Mouse (Mus musculus) embryonic facial prominence, embryonic 15.5 days (tissue): Measurements from ENCODE around the gene Safb2. TPM values are rescaled to one million over a fixed set of nuclear protein-coding genes. Genes with fewer than 3 reads are reported as not detected.

Experiments
- ATAC-seq: fragments of 200-750 bp; cut with Nextera tagmentation; 2 replicates; pipeline ENCODE4 v1.8.0; 2017; ENCODE audit warnings: low read depth, moderate TSS enrichment; ENCODE audit not compliant: insufficient number of reproducible peaks, low FRiP score, low TSS enrichment
- H3K27ac ChIP-seq: fragments of 300-500 bp; sonication (generic); replicated peaks from 2 replicates; pipeline ENCODE4 v1.5.1; 2015; ENCODE audit warnings: mild to moderate bottlenecking, inconsistent platforms
- H3K27me3 ChIP-seq: fragments of 300-500 bp; sonication (generic); 2 replicates; pipeline ENCODE4 v1.6.1; 2015; ENCODE audit warnings: inconsistent platforms
- H3K36me3 ChIP-seq: fragments of 300-500 bp; sonication (generic); 2 replicates; pipeline ENCODE4 v1.6.1; 2015; ENCODE audit warnings: mild to moderate bottlenecking, inconsistent platforms
- H3K4me1 ChIP-seq: fragments of 300-500 bp; sonication (generic); 2 replicates; pipeline ENCODE4 v1.6.1; 2015; ENCODE audit warnings: inconsistent platforms
- H3K4me2 ChIP-seq: fragments of 300-500 bp; sonication (generic); replicated peaks from 2 replicates; pipeline ENCODE4 v1.6.1; 2015; ENCODE audit warnings: mild to moderate bottlenecking, inconsistent platforms
- H3K4me3 ChIP-seq: fragments of 300-500 bp; sonication (generic); replicated peaks from 2 replicates; pipeline ENCODE4 v1.5.1; 2015; ENCODE audit warnings: mild to moderate bottlenecking, inconsistent platforms
- H3K9ac ChIP-seq: fragments of 300-500 bp; sonication (generic); 2 replicates; pipeline ENCODE4 v1.6.1; 2015; ENCODE audit warnings: inconsistent platforms
- H3K9me3 ChIP-seq: fragments of 300-500 bp; sonication (generic); replicated peaks from 2 replicates; pipeline ENCODE4 v1.6.1; 2016; ENCODE audit warnings: inconsistent platforms
- WGBS: fragments of 180-500 bp; shearing (Covaris S2); methylation state at CpG from one replicate; pipeline ENCODE4 v1.1.7; 2015; 5-methylcytosine and 5-hydroxymethylcytosine counted together
- polyA plus RNA-seq: library from polyadenylated mRNA; unstranded; fragments of >200 nt; fragmentation: Nextera tagmentation; extraction: Ambion mirVana; gene quantifications from 2 replicates; pipeline ENCODE4 v1.2.1, GENCODE M21; 2015

Safb2 gene
- polyA plus RNA-seq, 1 experiment from 2014 or later: 98.4 TPM

DNA sequence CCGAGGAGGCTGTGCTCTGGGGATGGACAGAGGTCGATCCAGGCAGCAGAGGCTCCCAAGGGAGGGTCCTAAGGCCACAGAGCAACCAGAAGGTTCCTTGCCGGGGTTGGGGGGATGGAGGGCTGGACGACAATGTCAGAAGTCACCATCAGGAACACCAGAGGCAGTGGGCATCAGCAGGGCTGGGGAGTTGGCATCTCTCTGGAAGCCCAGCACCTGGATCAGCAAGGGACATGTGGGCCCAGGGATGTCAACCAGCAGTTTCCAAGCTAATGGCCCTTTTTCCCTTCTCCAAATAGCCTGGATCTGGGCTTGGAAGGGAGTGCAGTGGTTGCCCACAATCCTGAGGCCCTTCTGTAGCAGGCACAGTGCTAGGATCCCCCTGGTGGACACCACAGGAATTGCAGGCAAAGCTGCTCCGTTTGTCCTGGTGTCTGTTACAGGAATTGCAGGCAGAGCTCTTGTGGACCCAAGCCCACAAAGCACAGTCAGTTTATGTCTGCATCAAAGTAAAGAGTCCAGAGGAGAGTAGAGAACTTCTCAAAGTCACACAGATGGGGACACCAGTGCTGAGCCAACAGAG lies 31.5 kb downstream of the Safb2 start:
- Histone ChIP-seq H3K4me1 (peaks cover 12% of the 10 kb centered on the region; the same call in 1 of the 2 replicates), H3K27ac (peak overlapping the region; percentile 45; the same call in 1 of the 2 replicates), H3K4me2 (no peak overlapping the region), H3K9ac (no peak overlapping the region), H3K27me3 (no peaks in the 10 kb centered on the region), H3K36me3 (no peaks in the 10 kb centered on the region), H3K9me3 (no peaks in the 10 kb centered on the region), H3K4me3 (no peak overlapping the region)
- no peak for ATAC-seq
- WGBS: 56% methylated on average over 5 of the region's 5 CpGs

- no peak overlapping the region for H3K4me3 ChIP-seq
- WGBS: 61% methylated on average over 6 of the region's 6 CpGs
- no peak overlapping the region for H3K9ac ChIP-seq
- H3K27ac ChIP-seq: peak overlapping the region; percentile 65
- no peak for ATAC-seq
- H3K4me2 ChIP-seq: no peak overlapping the region
- no peaks in the 10 kb centered on the region for H3K9me3 ChIP-seq
- peaks cover 16% of the 10 kb centered on the region; the same call in 1 of the 2 replicates for H3K4me1 ChIP-seq
- no peaks in the 10 kb centered on the region for H3K36me3 ChIP-seq
- no peaks in the 10 kb centered on the region for H3K27me3 ChIP-seq
Observed at GRCm38 (mm10) chr17:56551841-56552581, 32.4 kb downstream of the Safb2 start.

DNA sequence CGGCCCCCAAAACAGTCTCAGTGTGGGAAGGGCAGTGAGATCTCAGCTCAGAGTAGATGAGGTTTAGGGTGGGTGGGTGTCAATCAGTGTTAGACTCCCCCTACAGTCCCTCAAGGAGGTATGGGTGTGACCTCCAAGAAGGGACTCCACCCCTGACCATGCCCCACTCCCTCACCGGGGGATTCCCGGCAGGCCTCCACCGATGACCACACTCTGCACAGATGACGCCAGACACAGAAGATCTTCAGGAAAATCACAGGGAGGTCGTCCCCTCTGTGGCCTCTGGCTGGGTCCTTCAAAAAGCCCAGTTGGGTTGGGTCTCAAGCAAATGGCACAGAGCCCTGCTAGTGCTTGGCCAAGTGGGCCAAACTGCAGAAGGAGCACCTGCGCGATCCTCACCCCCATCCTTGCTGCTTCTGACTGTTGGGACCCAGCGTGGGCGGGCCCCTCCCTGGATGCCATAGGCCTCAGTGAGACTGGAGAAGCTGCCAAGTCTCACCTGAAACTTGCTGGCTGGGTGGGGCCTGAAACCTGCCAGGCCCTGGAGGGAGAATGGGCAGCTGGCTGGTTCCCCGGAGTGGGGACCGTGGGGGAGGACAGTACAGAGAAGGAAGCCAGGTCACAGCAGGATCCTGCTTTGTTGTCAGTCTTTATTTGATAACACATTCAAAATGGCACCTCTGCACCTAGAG lies 33.5 kb downstream of the Safb2 start:
- peak; percentile 32; the same call in 1 of the 2 replicates for ATAC-seq
- Histone ChIP-seq H3K27me3 (no peaks in the 10 kb centered on the region), H3K4me3 (no peak overlapping the region), H3K36me3 (no peaks in the 10 kb centered on the region), H3K9ac (no peak overlapping the region), H3K4me2 (no peak overlapping the region), H3K4me1 (peaks cover 16% of the 10 kb centered on the region; the same call in 1 of the 2 replicates), H3K9me3 (no peaks in the 10 kb centered on the region), H3K27ac (peak overlapping the region; percentile 65; the same call in 1 of the 2 replicates)
- 71% methylated on average over 12 of the region's 12 CpGs for WGBS

DNA sequence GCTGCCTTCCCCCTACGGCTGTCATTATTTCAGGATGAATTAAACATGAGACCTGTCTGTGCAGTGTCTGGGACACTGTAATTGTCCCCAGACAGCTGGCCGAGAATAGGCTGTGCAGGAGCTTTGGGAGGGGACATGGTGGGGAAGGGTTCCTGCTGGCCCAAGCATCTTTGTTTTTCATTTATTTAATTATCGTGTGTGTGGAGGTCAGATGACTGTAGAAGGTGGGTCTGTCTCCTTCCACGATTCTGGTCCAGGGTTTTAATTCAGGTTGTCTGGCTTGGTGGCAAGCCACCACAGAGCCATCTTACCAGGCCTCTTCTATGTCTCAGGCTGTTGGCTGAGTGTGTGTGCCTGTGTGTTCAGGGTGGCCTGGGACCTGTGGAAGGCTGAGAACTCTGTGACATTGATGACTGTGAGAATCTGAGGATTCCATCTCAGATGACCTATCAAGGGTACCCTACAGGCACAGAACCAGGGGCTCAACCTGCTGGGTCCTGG lies 35.7 kb downstream of the Safb2 start:
- ATAC-seq: no peak
- no peak overlapping the region for H3K4me2 ChIP-seq
- H3K4me3 ChIP-seq: no peak overlapping the region
- no peaks in the 10 kb centered on the region for H3K36me3 ChIP-seq
- H3K4me1 ChIP-seq: peaks cover 16% of the 10 kb centered on the region; the same call in 1 of the 2 replicates
- H3K27me3 ChIP-seq: no peaks in the 10 kb centered on the region
- WGBS: 28% methylated on average over 4 of the region's 4 CpGs
- no peaks in the 10 kb centered on the region for H3K9me3 ChIP-seq
- no peak overlapping the region for H3K9ac ChIP-seq
- H3K27ac ChIP-seq: no peak overlapping the region

DNA sequence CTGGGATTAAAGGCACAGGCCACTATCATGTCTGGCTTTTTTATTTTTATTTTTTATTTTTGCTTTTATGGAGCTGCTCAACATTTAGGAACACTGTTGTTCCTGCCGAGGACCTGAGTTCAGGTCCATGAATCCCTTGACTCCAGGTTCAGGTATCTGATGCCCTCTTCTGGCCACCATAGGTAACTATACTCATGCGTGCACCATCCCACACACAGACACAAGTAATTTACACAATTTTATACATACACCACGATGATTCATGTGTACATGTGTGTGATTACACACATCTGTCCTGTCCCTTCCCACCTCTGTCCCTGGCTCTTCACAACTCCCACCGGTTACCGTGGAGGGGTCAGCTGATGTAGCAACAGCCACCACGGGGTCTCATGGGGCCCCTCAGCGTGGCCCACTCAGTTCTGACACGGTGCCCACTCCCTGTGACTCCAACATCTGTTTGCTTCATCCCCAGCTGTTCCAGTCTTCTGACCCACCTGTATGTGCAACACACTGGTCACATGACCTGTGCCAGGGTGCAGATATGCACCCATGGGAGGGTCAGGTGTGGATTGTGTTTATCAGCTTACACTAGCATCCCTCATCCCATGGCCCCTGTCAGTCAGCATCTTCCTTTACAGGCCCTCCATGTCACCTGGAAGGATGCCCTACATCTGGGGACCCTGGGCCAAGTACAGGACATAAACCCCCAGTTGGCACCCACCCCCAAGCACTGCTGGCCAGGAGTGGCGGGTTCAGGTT lies 36.4 kb downstream of the Safb2 start:
- Histone ChIP-seq H3K9me3 (no peaks in the 10 kb centered on the region), H3K36me3 (no peaks in the 10 kb centered on the region), H3K27me3 (no peaks in the 10 kb centered on the region), H3K27ac (no peak overlapping the region), H3K4me3 (no peak overlapping the region), H3K4me2 (no peak overlapping the region), H3K4me1 (peaks cover 16% of the 10 kb centered on the region; the same call in 1 of the 2 replicates), H3K9ac (no peak overlapping the region)
- no peak for ATAC-seq
- WGBS: 67% methylated on average over 9 of the region's 9 CpGs

GRCm38 (mm10) chr17:56547116-56547845 lies 37.1 kb downstream of the Safb2 start:
- Histone ChIP-seq H3K27me3 (no peaks in the 10 kb centered on the region), H3K36me3 (no peaks in the 10 kb centered on the region), H3K4me3 (no peak overlapping the region), H3K27ac (no peak overlapping the region), H3K4me2 (no peak overlapping the region), H3K4me1 (peaks cover 18% of the 10 kb centered on the region; the same call in 1 of the 2 replicates), H3K9ac (no peak overlapping the region), H3K9me3 (no peaks in the 10 kb centered on the region)
- ATAC-seq: no peak
- WGBS: 64% methylated on average over 17 of the region's 17 CpGs

GRCm38 (mm10) chr17:56546576-56546975 lies 37.8 kb downstream of the Safb2 start:
- Histone ChIP-seq H3K27ac (no peak overlapping the region), H3K9me3 (no peaks in the 10 kb centered on the region), H3K4me1 (peaks cover 12% of the 10 kb centered on the region; the same call in 1 of the 2 replicates), H3K4me3 (no peak overlapping the region), H3K4me2 (no peak overlapping the region), H3K36me3 (no peaks in the 10 kb centered on the region), H3K9ac (no peak overlapping the region), H3K27me3 (no peaks in the 10 kb centered on the region)
- ATAC-seq: no peak
- 83% methylated on average over 5 of the region's 5 CpGs for WGBS

DNA sequence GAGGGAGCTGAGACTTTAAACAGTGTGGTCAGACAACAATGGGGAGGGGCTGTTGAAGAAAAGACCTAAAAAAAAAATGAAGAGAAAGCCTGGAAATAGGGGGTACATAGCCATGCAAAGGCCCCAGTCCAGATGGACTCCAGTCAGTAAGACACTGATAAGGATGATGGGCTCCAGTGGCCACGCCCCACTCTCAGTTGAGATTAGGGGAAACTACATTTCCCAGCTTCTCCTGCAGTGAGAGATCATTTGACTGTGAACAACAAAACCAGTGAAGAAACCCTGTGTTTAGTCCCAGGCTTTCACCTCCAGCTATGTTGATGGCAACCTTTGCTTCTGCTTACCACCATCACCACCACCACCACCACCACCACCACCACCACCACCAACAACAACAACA lies 38.4 kb downstream of the Safb2 start:
- Histone ChIP-seq H3K9ac (no peak overlapping the region), H3K27me3 (no peaks in the 10 kb centered on the region), H3K36me3 (no peaks in the 10 kb centered on the region), H3K9me3 (no peaks in the 10 kb centered on the region), H3K4me3 (no peak overlapping the region), H3K27ac (no peak overlapping the region), H3K4me1 (peaks cover 10% of the 10 kb centered on the region; the same call in 1 of the 2 replicates), H3K4me2 (no peak overlapping the region)
- WGBS: 76% methylated on average over 1 of the region's 1 CpGs
- no peak for ATAC-seq

GRCm38 (mm10) chr17:56544699-56545387 lies 39.5 kb downstream of the Safb2 start:
- no peaks in the 10 kb centered on the region for H3K36me3 ChIP-seq
- WGBS: 79% methylated on average over 7 of the region's 7 CpGs
- no peak overlapping the region for H3K27ac ChIP-seq
- H3K27me3 ChIP-seq: no peaks in the 10 kb centered on the region
- H3K9ac ChIP-seq: no peak overlapping the region
- ATAC-seq: no peak
- H3K4me3 ChIP-seq: no peak overlapping the region
- no peak overlapping the region for H3K4me2 ChIP-seq
- no peaks in the 10 kb centered on the region for H3K9me3 ChIP-seq
- 0 out of 2 replicates have a peak, but pooled peaks cover 8% of the 10 kb centered on the region for H3K4me1 ChIP-seq

GRCm38 (mm10) chr17:56543684-56544224 lies 40.6 kb downstream of the Safb2 start:
- no peaks in the 10 kb centered on the region for H3K36me3 ChIP-seq
- H3K4me3 ChIP-seq: no peak overlapping the region
- ATAC-seq: no peak
- H3K4me2 ChIP-seq: no peak overlapping the region
- H3K9ac ChIP-seq: no peak overlapping the region
- no peaks in the 10 kb centered on the region for H3K9me3 ChIP-seq
- 0 out of 2 replicates have a peak, but pooled peaks cover 8% of the 10 kb centered on the region for H3K4me1 ChIP-seq
- 77% methylated on average over 3 of the region's 3 CpGs for WGBS
- no peaks in the 10 kb centered on the region for H3K27me3 ChIP-seq
- H3K27ac ChIP-seq: no peak overlapping the region
